ENCODE assay signal across 26 mouse cellular contexts in genomic region chr4:145478128-145478527, GRCm38 (mm10). TPM values are rescaled to one million over a fixed set of nuclear protein-coding genes. Genes with fewer than 3 reads are reported as not detected.
DNase-seq lines count a peak whose midpoint lies in the region; ATAC-seq and TF ChIP-seq lines count a peak whose summit lies in the region.
"Had no signal": no experiment of that assay in that cellular context is flagged by ENCODE, and none has a peak within 500 bp of the region (broad histone marks: within the 10 kb centered on the region; RNA-seq: fewer than 3 reads in every experiment).

No protein-coding gene starts in this region.

- in situ Hi-C loops in ES-E14 (cut with MboI; ENCODE audit: low sequenced_read_pairs in 2 of 2, unreplicated experiment in 2 of 2): loop anchor here (25.0 kb wide), 4 partner anchors 166 to 591 kb away; partner anchors contain the start of genes Tnfrsf8 (in 2 of the 2) and Dhrs3 (in 1 of the 2)

- H3K4me1 ChIP-seq in liver, adult 2 months (ENCODE audit: control insufficient read depth, insufficient read depth, low read length): no peaks in the 10 kb centered on the region
- no peaks in the 10 kb centered on the region for H3K4me1 ChIP-seq in liver, embryonic 11.5 days (replicated peaks; ENCODE audit: control insufficient read depth, insufficient read depth, low read length)
- H3K4me1 ChIP-seq in E14TG2a.4 (replicated peaks; ENCODE audit: low read depth, low read length): no peaks in the 10 kb centered on the region
- H3K4me1 ChIP-seq in ES-E14 (ENCODE audit: control insufficient read depth in 2 of 2, insufficient read depth in 2 of 2, low read length in 2 of 2, poor library complexity in 1 of 2): no peaks in the 10 kb centered on the region
- H3K4me1 ChIP-seq: embryonic facial prominence, embryonic 10.5 days; heart, embryonic 10.5 days; liver, embryonic 13.5 days; megakaryocyte, embryonic 14.5 days; midbrain, embryonic 15.5 days had no signal

- H3K79me2 ChIP-seq in liver, adult 2 months (ENCODE audit: control insufficient read depth, insufficient read depth, low read length): no peaks in the 10 kb centered on the region

- WGBS in liver, adult 2 months: 78% methylated on average over 3 of the region's 3 CpGs
- 74% methylated on average over 3 of the region's 3 CpGs for WGBS in liver, embryonic 11.5 days

- H3K4me2 ChIP-seq in liver, embryonic 11.5 days: no peak overlapping the region
- H3K4me2 ChIP-seq: liver, embryonic 13.5 days; midbrain, embryonic 15.5 days had no signal

- peaks cover 2% of the 10 kb centered on the region; the same call in 1 of the 2 replicates for H3K9me3 ChIP-seq in liver, embryonic 11.5 days (ENCODE audit: control insufficient read depth, low read length)
- H3K9me3 ChIP-seq in E14TG2a.4 (ENCODE audit: low read length): peaks cover 6% of the 10 kb centered on the region
- no peaks in the 10 kb centered on the region for H3K9me3 ChIP-seq in ES-E14 (ENCODE audit: control insufficient read depth, insufficient read depth, low read depth, low read length)

- ATAC-seq in liver, embryonic 11.5 days (replicated peaks; ENCODE audit: low FRiP score): no peak
- ATAC-seq: lung, postnatal 0 days; midbrain, embryonic 15.5 days had no signal

- TF ChIP-seq CTCF in liver, adult 2 months (IDR thresholded peaks at IDR 0.05; ENCODE audit: low read depth, low read length): peak; percentile 9; the same call in 1 of the 2 replicates
- peak; percentile 92 for TF ChIP-seq CTCF in E14TG2a.4 (conservative IDR thresholded peaks at IDR 0.05; ENCODE audit: low read length)

- H3K27ac ChIP-seq in liver, adult 2 months (replicated peaks; ENCODE audit: insufficient read depth, low read depth, low read length): no peak overlapping the region
- no peak overlapping the region for H3K27ac ChIP-seq in liver, embryonic 11.5 days (ENCODE audit: low read depth, low read length)
- no peak overlapping the region for H3K27ac ChIP-seq in ES-E14 (ENCODE audit: insufficient read depth, low read depth, low read length, poor library complexity, severe bottlenecking)
- H3K27ac ChIP-seq: embryonic facial prominence, embryonic 10.5 days; heart, embryonic 10.5 days; liver, embryonic 13.5 days; midbrain, embryonic 15.5 days had no signal

- no peak for TF ChIP-seq POLR2A in liver, adult 2 months (IDR thresholded peaks at IDR 0.05; ENCODE audit: extremely low read depth, insufficient read depth, low read length)

- no peaks in the 10 kb centered on the region for H3K27me3 ChIP-seq in liver, adult 2 months (ENCODE audit: control insufficient read depth, insufficient read depth, low read length)
- H3K27me3 ChIP-seq in liver, embryonic 11.5 days (replicated peaks; ENCODE audit: control insufficient read depth, insufficient read depth, low read length): no peaks in the 10 kb centered on the region
- H3K27me3 ChIP-seq in E14TG2a.4 (ENCODE audit: insufficient read depth, low read length): no peaks in the 10 kb centered on the region
- H3K27me3 ChIP-seq: liver, embryonic 13.5 days; megakaryocyte, embryonic 14.5 days; midbrain, embryonic 15.5 days had no signal

- no peak overlapping the region for H3K9ac ChIP-seq in liver, adult 2 months (ENCODE audit: low read depth, low read length)
- H3K9ac ChIP-seq in liver, embryonic 11.5 days (ENCODE audit: low read depth, low read length): no peak overlapping the region
- no peak overlapping the region for H3K9ac ChIP-seq in ES-E14 (ENCODE audit: insufficient read depth, low read depth, low read length, poor library complexity, severe bottlenecking)
- H3K9ac ChIP-seq: liver, embryonic 13.5 days; midbrain, embryonic 15.5 days had no signal

- no peak overlapping the region for H3K4me3 ChIP-seq in liver, adult 2 months (ENCODE audit: insufficient read depth, low read depth, low read length)
- H3K4me3 ChIP-seq in liver, embryonic 11.5 days (ENCODE audit: low read depth, low read length): no peak overlapping the region
- H3K4me3 ChIP-seq in E14TG2a.4 (replicated peaks; ENCODE audit: low read length) (no peak overlapping the region), ES-E14 (ENCODE audit: insufficient read depth in 1 of 2, low read depth in 1 of 2, low read length in 2 of 2, poor library complexity in 1 of 2, severe bottlenecking in 1 of 2) (no peak overlapping the region)
- H3K4me3 ChIP-seq: embryonic facial prominence, embryonic 10.5 days; heart, embryonic 10.5 days; liver, embryonic 13.5 days; megakaryocyte, embryonic 14.5 days; midbrain, embryonic 15.5 days had no signal

- no peaks in the 10 kb centered on the region for H3K36me3 ChIP-seq in liver, adult 2 months (ENCODE audit: control insufficient read depth, insufficient read depth, low read length)
- H3K36me3 ChIP-seq in liver, embryonic 11.5 days (ENCODE audit: control insufficient read depth, insufficient read depth, low read length): no peaks in the 10 kb centered on the region
- H3K36me3 ChIP-seq in E14TG2a.4 (ENCODE audit: insufficient read depth, low read length): no peaks in the 10 kb centered on the region
- no peaks in the 10 kb centered on the region for H3K36me3 ChIP-seq in ES-E14 (ENCODE audit: control insufficient read depth, insufficient read depth, low read length, poor library complexity, severe bottlenecking)
- H3K36me3 ChIP-seq: embryonic facial prominence, embryonic 10.5 days; heart, embryonic 10.5 days; liver, embryonic 13.5 days; midbrain, embryonic 15.5 days had no signal

- DNase-seq in liver, adult 2 months (ENCODE audit: extremely low read depth, low read depth, low spot score): no peak
- DNase-seq in liver, embryonic 11.5 days (ENCODE audit: low spot score): no peak
- DNase-seq in ES-E14 (ENCODE audit: low read depth, low spot score): peak; percentile 54
- DNase-seq in induced T-regulatory cell, adult 2 months (ENCODE audit: low read depth): peak; percentile 16
- no peak for DNase-seq in frontal cortex, postnatal 25 days (ENCODE audit: low spot score in 2 of 2)
- DNase-seq in heart, adult 9 months (ENCODE audit: low spot score in 2 of 2): no peak
- DNase-seq in lung, postnatal 25 days (ENCODE audit: low spot score): no peak
- DNase-seq: adrenal gland, adult 2 months; cerebellum, adult 9-10 months; gastrocnemius, postnatal 36 days; kidney, postnatal 4 days; left cerebral cortex, postnatal 4 days; liver, embryonic 13.5 days; right cerebral cortex, postnatal 14 days; thymus, adult 18-20 months had no signal

TF ChIP-seq in ES-E14, 5 proteins besides CTCF, POLR2A, EP300 and RAD21:
- TF ChIP-seq CHD2 (IDR thresholded peaks at IDR 0.05; ENCODE audit: low read depth, low read length) (no peak), ZC3H11A (IDR thresholded peaks at IDR 0.05; ENCODE audit: borderline replicate concordance, low read depth, low read length) (0 out of 2 replicates have a peak, but pooled peaks have one; percentile 40)

RNA-seq across cellular contexts. Expression of gene Zfp990, which starts 32.4 kb away (rescaled TPM):
- not detected in 2 replicates for total RNA-seq in liver, adult 2 months (2014; rRNA removed)
- not detected in 2 replicates for polyA plus RNA-seq in liver, adult 2 months (2012; rRNA removed)
- polyA plus RNA-seq in liver, embryonic 11.5 days (2014; fragmentation: Nextera tagmentation; extraction: Ambion mirVana): 0.12 and 0.23 TPM in 2 replicates
- 105 and 149 TPM in 2 replicates for total RNA-seq in ES-E14 (2012; rRNA removed)
- total RNA-seq: neutrophil, adult 5-6 weeks had no signal
- polyA plus RNA-seq: adrenal gland, adult 2 months; embryonic facial prominence, embryonic 10.5 days; forebrain, embryonic 11.5 days; heart, postnatal 0 days; liver, embryonic 13.5 days; lung, postnatal 0 days; midbrain, embryonic 15.5 days; stomach, embryonic 14.5 days; urinary bladder, adult 2 months had no signal

Comparison
In these comparisons a context has a peak if more than half of its experiments do, and no peak if none do; other contexts are left out.
1. DNase-seq: peak in ES-E14 (single experiment) and induced T-regulatory cell, adult 2 months (single experiment); none in liver, adult 2 months (single experiment), liver, embryonic 11.5 days (single experiment), frontal cortex, postnatal 25 days (0 of 2), heart, adult 9 months (0 of 2) and lung, postnatal 25 days (single experiment).
2. RNA of gene Zfp990, which starts 32.4 kb away (total RNA-seq): 105 to 149 TPM in ES-E14; not detected in liver, adult 2 months; every median in the first group is over 100 times any median in the second.